Mouse (Mus musculus): ENCODE measurements around the gene Gm20821.
"Not testable (repeated sequence)": the region's sequence is repeated elsewhere in the genome, so short reads cannot be mapped to it uniquely, and the experiment has no call there.

Gm20821 gene

DNA sequence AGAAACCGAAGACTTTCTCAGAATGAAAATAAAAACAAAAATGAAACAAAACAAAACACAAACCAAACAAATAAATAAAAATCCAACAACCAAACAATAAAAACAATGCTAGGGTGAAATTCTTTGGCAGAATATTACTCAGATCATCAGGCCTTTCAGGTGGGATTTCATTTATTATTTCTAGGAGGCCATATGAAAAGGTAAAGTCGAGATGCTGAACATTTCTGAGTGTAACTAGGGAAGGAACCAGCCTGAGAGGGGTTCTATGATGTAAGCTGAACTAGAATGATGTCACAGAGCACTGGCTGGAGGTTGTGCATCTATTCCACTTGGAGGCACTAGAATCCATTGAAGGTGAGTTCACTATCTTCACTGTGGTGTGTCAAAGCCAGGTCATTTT lies at the start of gene Gm20821:
Gm20821 (plus strand) TSS at position 301 of the 400 bp plus-strand sequence.
- not testable (repeated sequence) for DNase-seq (ENCODE audit: low spot score)

All from yolk sac, embryonic 10.5 days (tissue).